Mouse (Mus musculus) layer of hippocampus, adult 9-11 months (tissue): Measurements from ENCODE around the gene Scaf8.
"Not testable (repeated sequence)": the region's sequence is repeated elsewhere in the genome, so short reads cannot be mapped to it uniquely, and the experiment has no call there.

Experiments used
- DNase-seq: peaks from one replicate; pipeline ENCODE4 v3.0.0; 2022

Scaf8 gene

GRCm38 (mm10) chr17:3115380-3115974 lies 705 bp downstream of the Scaf8 start:
- DNase-seq = peak; percentile 60

DNA sequence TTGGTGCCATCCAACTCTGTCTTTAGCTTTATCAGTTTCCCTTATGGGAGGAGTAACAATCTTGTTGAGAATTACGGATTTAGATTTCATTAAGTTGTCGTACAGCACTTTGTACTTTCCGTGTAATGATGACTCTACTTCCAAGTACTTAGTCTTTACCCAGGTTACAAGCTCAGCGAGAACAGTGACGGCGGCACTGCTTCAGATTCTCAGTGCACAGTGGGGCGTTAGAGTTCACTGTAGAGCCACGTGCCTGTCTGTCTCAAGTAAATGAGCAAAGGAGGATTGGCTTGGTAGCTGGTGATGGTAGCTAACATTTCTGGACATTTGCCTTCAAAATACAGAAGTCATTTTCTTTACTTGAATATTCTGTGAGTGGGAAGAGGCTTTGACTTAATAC lies 6.2 kb downstream of the Scaf8 start:
- DNase-seq = not testable (repeated sequence)

DNA sequence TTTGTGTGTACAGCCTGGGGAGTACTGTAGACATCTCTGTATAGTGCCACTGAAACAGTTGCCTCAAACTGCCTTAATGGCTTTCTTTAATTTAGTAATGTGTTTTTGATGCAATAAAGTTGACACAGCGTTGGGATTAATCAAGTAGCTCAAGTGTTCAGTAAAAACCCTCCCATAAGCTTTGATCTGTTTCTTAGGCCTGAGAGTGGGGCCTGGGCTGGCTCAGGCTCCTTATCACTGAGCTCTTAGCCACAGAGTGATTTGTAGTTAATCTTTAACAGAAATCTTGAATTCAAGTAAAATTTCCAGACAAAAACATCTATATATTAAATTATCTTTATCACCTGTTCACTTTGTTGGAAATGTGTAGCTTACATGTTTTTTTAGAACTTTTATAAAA lies 8.8 kb downstream of the Scaf8 start:
- DNase-seq = not testable (repeated sequence)

GRCm38 (mm10) chr17:3128716-3129115 lies 13.9 kb downstream of the Scaf8 start:
- DNase-seq = no peak

- no peak for DNase-seq
These were observed 15.0 kb downstream of the Scaf8 start for GRCm38 (mm10) chr17:3129791-3130190.

- no peak for DNase-seq
These were observed 20.6 kb downstream of the Scaf8 start for GRCm38 (mm10) chr17:3135346-3135745.

GRCm38 (mm10) chr17:3136127-3136526 lies 21.4 kb downstream of the Scaf8 start:
- DNase-seq = no peak

- DNase-seq = no peak
These were observed 23.6 kb downstream of the Scaf8 start for GRCm38 (mm10) chr17:3138387-3138786.

DNA sequence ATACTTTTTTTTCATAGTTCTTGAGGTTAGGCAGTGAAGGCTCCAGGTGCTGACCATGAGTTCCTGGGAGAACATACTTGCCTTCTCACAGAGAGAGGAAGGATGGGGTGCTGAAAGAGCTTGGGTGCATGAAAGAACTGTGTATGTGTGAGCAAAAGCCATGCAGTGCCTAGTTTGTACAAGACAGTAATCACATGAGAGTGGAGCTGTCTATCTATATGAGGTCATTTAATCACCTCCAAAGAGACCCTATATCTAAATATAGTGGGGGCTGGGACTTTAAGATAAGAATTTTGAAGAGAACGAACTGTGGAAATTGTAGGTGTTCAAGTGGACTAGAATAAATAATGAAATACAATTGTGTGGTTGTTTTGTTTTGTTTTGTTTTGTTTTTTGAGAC lies 25.3 kb downstream of the Scaf8 start:
- DNase-seq = no peak

GRCm38 (mm10) chr17:3148853-3149252 lies 34.1 kb downstream of the Scaf8 start:
- no peak for DNase-seq

- DNase-seq = no peak
These were observed 34.8 kb downstream of the Scaf8 start for GRCm38 (mm10) chr17:3149541-3149940.

- not testable (repeated sequence) for DNase-seq
These were observed 35.9 kb downstream of the Scaf8 start for GRCm38 (mm10) chr17:3150701-3151100.

GRCm38 (mm10) chr17:3151181-3151580 lies 36.4 kb downstream of the Scaf8 start:
- DNase-seq = no peak

DNA sequence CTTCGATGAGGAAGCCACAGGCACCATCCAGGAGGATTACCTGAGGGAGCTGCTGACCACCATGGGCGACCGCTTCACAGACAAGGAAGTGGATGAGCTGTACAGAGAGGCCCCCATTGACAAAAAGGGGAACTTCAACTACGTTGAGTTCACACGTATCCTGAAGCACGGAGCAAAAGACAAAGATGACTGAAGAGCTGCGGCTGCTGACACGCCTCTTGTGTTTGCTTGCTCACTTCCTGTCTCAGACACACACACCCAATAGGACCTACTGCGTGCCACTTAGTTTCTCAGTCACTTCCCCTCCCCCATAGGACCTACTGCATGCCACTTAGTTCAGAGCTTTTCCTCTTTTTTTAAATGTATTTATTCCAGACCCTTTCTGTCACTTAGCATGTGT lies 41.4 kb downstream of the Scaf8 start:
- not testable (repeated sequence) for DNase-seq

DNA sequence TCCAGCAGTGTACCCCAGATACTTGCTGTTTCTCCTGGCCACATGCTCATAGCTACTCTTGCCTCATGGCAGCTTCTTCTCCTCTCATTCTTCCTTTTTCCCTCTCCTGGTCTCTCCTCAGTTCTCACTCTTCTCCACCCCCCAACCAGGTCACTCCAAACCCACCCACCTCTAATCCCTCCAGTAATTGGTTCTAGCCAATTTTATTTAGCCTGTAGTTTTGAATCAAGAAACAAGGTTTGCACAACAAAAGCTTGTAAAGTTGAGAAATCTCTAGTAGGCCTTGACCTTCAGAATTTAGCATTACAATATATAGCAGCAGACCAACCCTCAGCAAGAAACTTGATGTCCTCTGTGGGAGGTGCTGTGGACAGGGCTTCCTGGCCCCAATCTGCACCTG lies 42.2 kb downstream of the Scaf8 start:
- DNase-seq = no peak

DNA sequence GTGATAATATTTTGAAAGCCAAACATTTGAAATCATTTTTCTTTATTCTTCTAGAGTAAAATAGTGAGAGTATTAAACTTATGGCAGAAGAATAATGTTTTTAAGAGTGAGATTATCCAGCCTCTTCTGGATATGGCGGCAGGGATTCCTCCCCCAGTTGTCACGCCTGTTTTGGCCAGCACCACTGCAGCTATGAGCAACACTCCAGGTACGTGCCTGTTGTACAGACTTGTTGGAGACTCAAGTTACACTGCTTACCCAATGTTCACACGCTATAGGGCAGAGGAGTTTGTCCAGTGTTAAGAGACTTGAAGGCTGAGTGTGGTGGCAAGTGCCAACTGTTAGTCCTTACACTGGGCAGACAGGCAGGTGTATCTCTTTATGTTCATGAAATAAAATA lies 48.1 kb downstream of the Scaf8 start:
- DNase-seq = no peak

- DNase-seq = not testable (repeated sequence)
These were observed 65.7 kb downstream of the Scaf8 start for GRCm38 (mm10) chr17:3180425-3180945.

DNA sequence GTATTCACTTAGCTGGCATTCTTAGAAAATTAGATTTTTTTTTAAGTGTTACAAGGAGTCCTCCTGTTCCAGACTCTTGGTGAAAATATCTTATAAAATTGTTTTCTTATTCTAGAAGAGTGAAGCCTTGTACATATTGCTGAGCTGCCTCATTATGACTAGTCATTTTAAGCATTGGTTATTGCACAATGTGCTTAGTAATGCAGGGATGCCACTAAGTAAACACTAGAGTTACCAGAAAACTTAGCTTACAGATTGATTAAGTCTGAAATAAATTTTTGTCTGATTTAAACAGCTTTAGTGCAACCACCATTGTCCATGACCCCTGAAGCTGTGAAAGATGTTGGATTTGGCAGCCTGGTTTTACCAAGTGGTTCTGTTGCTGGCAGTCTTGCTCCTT lies 80.7 kb downstream of the Scaf8 start:
- not testable (repeated sequence) for DNase-seq

DNA sequence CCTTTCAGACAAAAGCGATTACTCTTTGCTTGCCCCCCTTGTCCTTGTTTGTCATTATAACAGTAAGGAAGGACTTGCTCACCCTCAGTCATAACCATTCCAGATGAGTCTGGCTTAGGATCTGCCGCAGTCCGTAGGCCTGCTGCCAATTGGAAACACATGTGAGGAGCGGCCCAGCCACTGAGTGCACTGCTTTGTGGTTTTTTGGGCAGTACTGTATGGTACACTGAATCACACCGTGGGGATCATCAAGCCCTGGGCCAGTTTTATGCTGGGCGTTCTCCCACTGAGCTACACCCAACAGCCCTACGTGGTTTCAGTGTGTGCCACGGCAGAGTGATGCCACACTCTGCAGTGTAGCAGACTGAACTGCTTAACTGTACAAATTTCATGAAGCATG lies 85.6 kb downstream of the Scaf8 start:
- no peak for DNase-seq

DNA sequence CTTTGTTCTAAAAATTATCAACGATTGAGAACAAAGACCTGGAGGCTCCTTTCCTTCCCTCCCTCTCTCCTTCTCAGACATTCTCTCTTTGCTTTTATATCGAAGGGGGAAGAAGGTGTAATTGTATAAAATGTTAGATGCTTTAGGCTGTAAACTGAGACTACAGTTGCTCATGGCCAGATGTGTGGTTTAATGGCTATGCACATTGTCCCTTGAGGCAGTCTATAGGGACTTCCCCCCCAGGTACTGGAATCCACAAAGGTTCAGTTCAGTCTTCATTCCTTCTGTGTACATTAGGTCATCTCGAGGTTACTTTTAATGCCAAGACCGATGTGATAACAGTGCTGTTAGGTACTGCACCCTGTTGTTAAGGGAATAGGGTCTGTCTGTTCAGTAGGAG lies 89.1 kb downstream of the Scaf8 start:
- DNase-seq = no peak

DNA sequence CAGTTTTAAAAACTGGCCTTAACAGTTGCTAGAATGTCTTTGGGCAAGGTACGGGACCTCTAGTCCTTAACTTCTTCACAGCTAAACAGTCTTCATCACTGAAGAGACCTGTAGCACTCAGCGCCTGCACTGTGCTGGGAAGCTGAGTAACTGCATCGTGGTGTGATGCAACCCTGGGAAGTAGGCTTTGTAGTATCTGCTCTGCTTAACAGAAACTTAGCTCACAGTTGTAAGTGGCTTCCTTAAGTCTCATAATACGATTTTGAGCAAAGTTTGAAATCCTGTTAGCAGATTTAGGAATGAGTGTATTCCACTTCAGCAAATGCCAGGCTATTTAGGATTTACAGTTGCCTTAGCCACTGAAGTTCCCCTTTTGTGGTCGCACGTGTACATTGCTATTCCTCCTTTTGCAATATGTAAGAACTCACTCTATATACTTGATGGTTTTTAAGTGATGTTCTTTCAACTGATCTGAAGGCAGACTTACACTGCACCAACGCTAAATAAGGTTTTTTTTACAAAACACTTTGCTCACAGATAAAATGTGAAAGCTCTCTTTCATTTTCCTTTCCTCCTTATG lies 90.1 kb downstream of the Scaf8 start:
- DNase-seq = no peak

DNA sequence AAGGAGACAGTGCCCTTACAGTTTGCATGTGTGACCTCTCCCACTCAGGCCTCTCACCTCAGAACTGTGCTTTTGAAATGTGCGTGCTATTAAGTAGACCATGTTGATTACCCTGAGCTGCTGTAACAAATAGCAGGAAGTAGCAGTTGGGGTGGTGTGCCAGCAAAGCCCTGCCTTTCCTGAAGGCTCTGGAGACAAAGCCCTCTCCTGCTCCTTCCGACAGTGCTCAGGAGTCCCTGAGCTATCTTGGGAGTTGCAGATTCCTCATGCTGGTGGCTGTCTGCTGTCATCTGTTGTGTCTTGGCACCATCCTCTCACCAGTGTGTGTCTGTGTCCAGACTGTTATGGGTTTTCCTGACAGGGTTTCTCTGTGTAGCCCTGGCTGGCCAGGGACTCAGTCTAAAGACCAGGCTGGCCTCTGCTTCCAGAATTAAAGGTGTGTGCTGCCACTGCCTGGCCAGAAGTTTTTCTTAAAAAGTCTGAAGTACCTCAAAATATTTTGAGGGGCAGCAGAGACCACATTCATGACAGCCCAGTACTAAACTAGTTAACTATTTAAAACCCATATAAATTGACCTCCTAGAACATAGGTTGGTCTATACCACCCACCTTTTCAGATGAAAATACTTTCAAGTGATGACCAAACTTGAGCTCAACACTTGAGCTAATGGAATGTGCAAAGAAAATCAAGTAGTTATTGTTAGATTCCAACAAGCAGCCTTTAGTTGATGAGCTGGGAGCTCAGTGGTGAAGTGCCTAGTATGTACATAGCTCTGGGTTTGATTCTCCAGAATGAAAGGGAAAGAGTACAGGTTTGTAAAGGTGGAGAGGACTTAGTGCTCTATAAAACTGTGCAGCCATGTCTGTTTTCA lies 92.0 kb downstream of the Scaf8 start:
- no peak for DNase-seq

GRCm38 (mm10) chr17:3207529-3208240 lies 92.9 kb downstream of the Scaf8 start:
- DNase-seq = no peak
